Mouse (Mus musculus): ENCODE results near the gene Fam57a. TPM values are rescaled to one million over a fixed set of nuclear protein-coding genes. Genes with fewer than 3 reads are reported as not detected.

Gene Fam57a
- polyA plus RNA-seq, 1 experiment: 4.9 TPM

- TF ChIP-seq GATA1 (IDR thresholded peaks at IDR 0.05; ENCODE audit: low read length): no peak
Observed at GRCm38 (mm10) chr11:76166657-76167056, 12.8 kb upstream of the Fam57a start.

- TF ChIP-seq GATA1 (IDR thresholded peaks at IDR 0.05; ENCODE audit: low read length): no peak
Observed at GRCm38 (mm10) chr11:76167079-76167765, 12.2 kb upstream of the Fam57a start.

GRCm38 (mm10) chr11:76168976-76169375 lies 10.5 kb upstream of the Fam57a start:
- no peak for TF ChIP-seq GATA1 (IDR thresholded peaks at IDR 0.05; ENCODE audit: low read length)

GRCm38 (mm10) chr11:76170207-76170606 lies 9.3 kb upstream of the Fam57a start:
- no peak for TF ChIP-seq GATA1 (IDR thresholded peaks at IDR 0.05; ENCODE audit: low read length)

- TF ChIP-seq GATA1 (IDR thresholded peaks at IDR 0.05; ENCODE audit: low read length): no peak
Observed at GRCm38 (mm10) chr11:76178726-76179494, 561 bp upstream of the Fam57a start.

- no peak for TF ChIP-seq GATA1 (IDR thresholded peaks at IDR 0.05; ENCODE audit: low read length)
Observed at GRCm38 (mm10) chr11:76180146-76180540, 672 bp downstream of the Fam57a start.

- TF ChIP-seq GATA1 (IDR thresholded peaks at IDR 0.05; ENCODE audit: low read length): no peak
Observed at GRCm38 (mm10) chr11:76183745-76184144, 4.3 kb downstream of the Fam57a start.

GRCm38 (mm10) chr11:76186908-76187307 lies 7.4 kb downstream of the Fam57a start:
- no peak for TF ChIP-seq GATA1 (IDR thresholded peaks at IDR 0.05; ENCODE audit: low read length)

- TF ChIP-seq GATA1 (IDR thresholded peaks at IDR 0.05; ENCODE audit: low read length): no peak
Observed at GRCm38 (mm10) chr11:76196275-76196976, 17.0 kb downstream of the Fam57a start.

- no peak for TF ChIP-seq GATA1 (IDR thresholded peaks at IDR 0.05; ENCODE audit: low read length)
Observed at GRCm38 (mm10) chr11:76196977-76197469, 17.6 kb downstream of the Fam57a start.

- no peak for TF ChIP-seq GATA1 (IDR thresholded peaks at IDR 0.05; ENCODE audit: low read length)
Observed at GRCm38 (mm10) chr11:76201761-76202674, 22.5 kb downstream of the Fam57a start.

- TF ChIP-seq GATA1 (IDR thresholded peaks at IDR 0.05; ENCODE audit: low read length): no peak
Observed at GRCm38 (mm10) chr11:76206793-76207192, 27.3 kb downstream of the Fam57a start.

GRCm38 (mm10) chr11:76210228-76210985 lies 30.9 kb downstream of the Fam57a start:
- TF ChIP-seq GATA1 (IDR thresholded peaks at IDR 0.05; ENCODE audit: low read length): no peak

GRCm38 (mm10) chr11:76213841-76214240 lies 34.4 kb downstream of the Fam57a start:
- no peak for TF ChIP-seq GATA1 (IDR thresholded peaks at IDR 0.05; ENCODE audit: low read length)

All from G1E-ER4 (cell line).